Mouse (Mus musculus): Measurements from ENCODE around the gene Omp. TPM values are rescaled to one million over a fixed set of nuclear protein-coding genes. Genes with fewer than 3 reads are reported as not detected.

Gene Omp
- total RNA-seq, 4 experiments from 2014 or later, result 0.40 to 1.4 (median 0.94) TPM

DNA sequence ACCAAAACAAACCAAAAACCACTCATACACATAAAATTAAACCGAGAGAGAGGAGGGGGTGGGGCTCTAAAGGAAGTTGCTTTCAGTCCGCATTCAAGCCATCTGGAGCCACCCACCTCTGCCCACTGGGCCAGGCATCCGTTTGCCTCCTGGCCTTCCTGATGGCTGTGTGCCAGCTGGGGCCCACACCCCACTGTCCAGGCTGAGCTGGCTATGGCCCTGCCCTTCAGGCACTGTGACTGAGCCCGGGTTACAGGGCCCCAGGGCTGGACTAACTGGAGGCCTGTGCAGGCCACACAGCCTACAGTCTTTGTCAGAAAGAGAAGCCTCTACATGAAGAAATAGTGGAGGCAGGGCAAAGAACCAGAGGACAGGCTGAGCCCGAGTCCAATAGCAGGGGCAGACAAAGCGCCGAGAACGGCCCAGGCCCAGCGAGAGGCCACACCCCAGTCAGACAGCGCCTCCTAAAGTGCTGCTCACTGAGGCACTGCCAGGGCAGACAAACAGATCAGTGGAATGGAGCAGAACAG is 19.8 kb upstream of the Omp start:
- no peak for DNase-seq

- no peak for DNase-seq
Observed at GRCm38 (mm10) chr7:98164382-98164998, 19.2 kb upstream of the Omp start.

DNA sequence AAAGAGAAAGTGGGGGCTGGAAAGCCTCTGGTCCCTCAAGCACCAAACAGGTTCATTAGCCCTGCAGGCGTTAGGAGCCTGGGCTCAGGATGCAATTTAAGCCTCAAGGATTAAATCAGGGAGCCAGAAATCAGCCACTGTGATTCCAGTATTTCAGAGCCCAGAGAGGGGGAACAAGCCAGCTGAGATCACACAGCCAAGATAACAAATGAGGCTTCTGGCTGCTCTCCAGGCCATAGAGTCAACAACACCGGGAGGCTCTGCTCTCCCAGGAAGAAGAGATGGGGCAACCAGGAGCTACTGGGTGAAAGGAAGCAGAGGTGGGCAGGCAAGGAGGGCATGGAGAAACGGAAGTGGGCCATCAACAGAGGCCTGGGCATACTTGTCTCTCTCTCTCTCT is 18.4 kb upstream of the Omp start:
- no peak for DNase-seq

DNA sequence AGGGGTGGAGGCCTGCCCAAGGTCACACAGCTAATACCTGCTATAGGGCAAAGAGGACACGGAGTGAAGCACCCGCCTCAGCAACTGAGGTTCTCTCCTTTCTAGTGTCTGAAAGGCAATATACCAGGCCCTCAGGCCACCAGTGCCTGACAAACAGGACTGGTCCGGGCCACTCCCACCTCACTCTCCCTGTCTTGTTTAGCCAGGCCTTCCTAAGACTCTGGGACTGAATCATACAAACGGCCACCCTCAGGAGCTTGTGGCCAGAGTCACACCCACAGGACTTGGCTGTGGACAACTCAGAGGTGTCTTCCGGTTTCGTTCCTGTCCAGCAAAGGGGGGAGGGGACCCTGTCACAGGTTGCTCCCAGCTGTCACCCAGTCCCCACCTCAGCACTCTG is 16.9 kb upstream of the Omp start:
- no peak for DNase-seq

GRCm38 (mm10) chr7:98160041-98160740 is 14.9 kb upstream of the Omp start:
- DNase-seq, result no peak

- no peak for DNase-seq
Observed at GRCm38 (mm10) chr7:98158481-98158880, 13.2 kb upstream of the Omp start.

- no peak for DNase-seq
Observed at GRCm38 (mm10) chr7:98157636-98158332, 12.5 kb upstream of the Omp start.

GRCm38 (mm10) chr7:98156280-98156665 is 11.0 kb upstream of the Omp start:
- no peak for DNase-seq

GRCm38 (mm10) chr7:98155546-98156279 is 10.4 kb upstream of the Omp start:
- no peak for DNase-seq

- DNase-seq, result no peak
Observed at GRCm38 (mm10) chr7:98153892-98154291, 8.6 kb upstream of the Omp start.

DNA sequence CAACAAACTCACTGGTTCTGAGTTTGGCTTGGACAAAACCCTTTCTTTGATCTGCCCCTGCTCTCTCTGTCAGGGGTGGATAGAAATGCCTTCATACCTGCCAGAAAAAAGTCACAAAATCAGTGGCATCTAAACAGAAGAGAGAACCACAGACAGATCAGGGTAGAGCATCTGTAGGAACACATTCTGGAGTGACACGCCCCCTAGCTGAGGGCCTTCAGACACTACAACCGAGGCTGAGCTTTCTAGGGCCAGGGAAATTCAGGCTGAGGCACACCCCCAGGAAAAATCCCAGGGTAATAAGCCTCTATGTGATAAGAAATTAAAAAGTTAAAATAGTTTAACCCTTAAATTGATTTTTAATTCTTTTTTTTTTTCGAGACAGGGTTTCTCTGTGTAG is 8.0 kb upstream of the Omp start:
- no peak for DNase-seq

DNA sequence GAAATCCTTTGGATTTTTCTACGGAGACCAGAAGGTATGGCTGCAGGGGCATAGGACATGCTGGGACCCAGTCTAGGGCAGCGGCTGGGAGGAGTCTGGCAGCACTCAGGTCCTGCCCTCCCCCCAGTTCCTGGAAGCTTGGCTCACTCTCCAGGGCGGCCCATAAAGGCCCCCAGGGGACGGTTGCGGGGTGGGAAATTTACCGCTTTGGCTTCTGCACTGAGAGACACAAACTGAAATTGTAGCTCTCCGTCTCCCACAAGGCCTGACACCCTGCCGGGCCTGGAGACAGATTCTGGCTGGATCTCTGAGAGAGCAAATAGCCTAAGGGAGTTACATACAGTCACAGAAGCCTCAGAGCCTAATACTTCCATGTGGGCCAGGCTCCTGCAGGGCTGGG is 7.1 kb upstream of the Omp start:
- no peak for DNase-seq

DNA sequence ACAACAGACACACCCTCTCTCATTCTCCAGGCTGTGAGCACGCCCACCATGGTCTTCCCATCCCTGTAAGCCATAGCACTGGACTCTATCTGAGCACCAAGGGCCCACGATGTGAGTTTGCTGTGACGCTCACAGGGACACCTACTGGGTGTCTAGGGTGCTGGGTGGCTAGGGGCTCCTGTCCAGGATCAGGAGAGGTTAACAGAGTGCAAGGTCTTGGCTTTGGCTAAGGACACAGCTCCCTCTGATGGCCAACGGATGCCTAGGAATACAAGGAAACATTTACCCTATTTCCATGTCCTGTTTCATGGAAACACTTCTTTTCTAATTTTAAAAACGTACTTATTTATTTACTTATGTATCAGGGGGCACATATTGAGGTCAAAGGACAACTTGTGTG is 5.2 kb upstream of the Omp start:
- no peak for DNase-seq

GRCm38 (mm10) chr7:98149802-98150201 is 4.5 kb upstream of the Omp start:
- DNase-seq, result no peak

GRCm38 (mm10) chr7:98148721-98149407 is 3.6 kb upstream of the Omp start:
- DNase-seq, result no peak

- peak; percentile 75 for DNase-seq
Observed at GRCm38 (mm10) chr7:98147766-98148165, 2.5 kb upstream of the Omp start.

DNA sequence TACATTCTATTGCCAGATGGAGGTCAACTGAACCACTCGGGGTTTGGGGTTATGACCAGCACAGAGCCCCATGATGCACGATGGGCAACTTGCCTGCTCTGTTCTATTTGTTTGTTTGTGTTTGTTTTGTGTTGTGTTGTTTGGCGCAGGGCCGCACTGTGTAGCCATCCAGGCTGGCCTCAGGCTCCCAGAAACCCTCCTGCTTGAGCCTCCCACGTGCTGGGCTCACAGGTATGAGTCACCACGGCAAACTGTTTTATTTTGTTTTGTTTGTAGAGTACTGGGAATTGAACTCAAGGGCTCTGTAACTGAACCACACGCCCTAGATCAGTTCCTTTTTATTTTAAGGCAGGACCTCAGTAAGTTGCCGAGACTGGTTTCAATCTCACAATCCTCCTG is 1.1 kb upstream of the Omp start:
- no peak for DNase-seq

DNA sequence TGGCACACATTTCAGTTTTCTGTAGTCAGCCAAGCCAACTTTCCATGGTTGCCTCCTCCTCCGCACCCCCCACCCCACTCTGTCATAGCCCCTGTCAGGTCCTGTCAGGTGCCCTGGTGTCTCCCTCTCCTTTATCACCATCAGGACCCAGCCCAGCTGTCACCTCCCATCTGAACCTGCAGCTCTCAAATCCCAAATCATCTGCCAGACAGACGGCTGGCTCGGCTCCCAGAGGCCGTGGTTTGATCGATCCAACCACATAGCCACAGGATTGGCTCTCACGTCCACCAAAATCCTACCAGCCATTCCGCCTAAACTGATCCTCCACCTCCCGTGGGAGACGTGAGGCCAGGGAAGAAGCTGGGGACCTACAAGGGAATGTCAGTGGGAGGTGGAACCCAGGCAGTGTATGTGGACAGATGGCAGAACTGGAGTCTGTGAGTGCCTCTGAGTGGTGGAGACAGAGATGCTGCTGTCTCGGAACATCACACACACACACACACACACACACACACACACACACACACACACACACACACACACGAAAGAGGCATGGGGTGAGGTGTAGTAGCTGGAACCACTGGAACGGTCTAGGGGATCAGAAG is 642 bp upstream of the Omp start:
- DNase-seq, result no peak

- DNase-seq, result no peak
Observed at GRCm38 (mm10) chr7:98142648-98143047, 2.7 kb downstream of the Omp start.

DNA sequence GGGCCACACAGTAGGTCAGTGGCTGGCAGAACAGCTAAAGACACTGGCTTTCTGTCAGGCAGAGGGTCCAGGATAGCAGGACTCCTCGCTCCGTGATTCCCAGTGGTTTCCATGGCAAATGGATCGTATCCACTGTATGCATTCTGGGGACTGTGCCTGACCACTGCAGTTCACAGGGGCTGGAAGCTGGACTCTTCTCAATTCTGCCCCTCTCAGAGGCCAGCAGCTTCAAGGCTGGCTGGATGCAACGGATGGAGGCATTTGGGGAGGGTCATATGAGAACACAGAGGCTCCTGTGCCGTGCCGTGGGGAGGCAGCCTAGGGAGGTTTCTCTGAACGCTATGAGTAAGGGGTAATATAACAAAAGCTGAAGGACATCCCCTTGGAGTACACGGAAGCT is 3.1 kb downstream of the Omp start:
- no peak for DNase-seq

DNA sequence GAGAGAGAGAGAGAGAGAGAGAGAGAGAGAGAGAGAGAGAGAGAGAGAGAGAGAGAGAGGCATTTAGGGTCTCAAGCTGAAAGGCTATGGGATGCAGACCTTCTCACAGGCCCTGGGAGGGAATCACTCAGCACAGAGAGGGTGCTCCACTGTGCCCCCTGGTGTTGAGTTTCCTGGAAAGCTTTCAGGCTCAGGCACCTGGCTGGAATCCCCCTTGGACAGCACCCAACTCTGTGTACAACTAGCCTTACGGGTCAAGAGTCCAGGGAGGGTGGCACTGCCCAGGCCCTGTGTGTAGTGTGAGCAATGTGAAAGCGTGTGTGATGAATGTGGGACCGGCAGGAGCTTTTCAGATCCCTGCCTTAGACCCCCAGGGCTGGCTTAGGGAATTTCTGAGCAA is 4.1 kb downstream of the Omp start:
- DNase-seq, result no peak

DNA sequence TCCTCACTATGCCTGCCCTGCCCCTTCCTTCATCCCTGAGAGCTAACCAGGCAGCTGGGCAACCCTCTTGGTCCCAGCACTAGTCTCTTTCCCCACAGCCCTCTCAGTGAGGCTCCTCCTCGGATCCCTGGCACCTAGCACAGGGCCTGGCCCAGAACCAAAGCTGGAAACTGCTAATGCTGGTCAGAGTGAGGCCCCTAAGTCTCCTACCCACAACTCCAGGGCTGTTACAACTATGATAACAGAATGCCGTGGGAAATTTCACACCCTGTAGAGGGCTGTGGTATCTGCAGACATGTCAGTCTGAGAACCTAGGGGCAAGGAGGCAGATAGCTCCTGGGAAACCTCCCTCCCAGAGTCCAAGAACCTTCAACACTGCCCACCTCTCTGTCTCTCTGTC is 4.7 kb downstream of the Omp start:
- DNase-seq, result no peak
